Mouse (Mus musculus) cerebellum, postnatal 4 days (tissue): Measurements from ENCODE around the gene Itprip.

Source experiments
- DNase-seq, 2 experiments: peaks; one replicate each; pipeline ENCODE4 v3.0.0; 2022; ENCODE audit warnings: low spot score in 2 of 2, mixed read lengths in 1 of 2

Itprip gene

GRCm38 (mm10) chr19:47885886-47886285, 33.2 kb downstream of the Itprip start:
- no peak for DNase-seq

GRCm38 (mm10) chr19:47885191-47885743, 33.8 kb downstream of the Itprip start:
- no peak for DNase-seq

- no peak for DNase-seq
These were observed 34.6 kb downstream of the Itprip start for GRCm38 (mm10) chr19:47884296-47885085.

GRCm38 (mm10) chr19:47882882-47883254, 36.2 kb downstream of the Itprip start:
- DNase-seq, result no peak

GRCm38 (mm10) chr19:47882151-47882881, 36.8 kb downstream of the Itprip start:
- DNase-seq, result peak; percentile 68 to 80

- no peak for DNase-seq
These were observed 37.6 kb downstream of the Itprip start for GRCm38 (mm10) chr19:47881538-47881937.

- DNase-seq, result no peak
These were observed 42.8 kb downstream of the Itprip start for GRCm38 (mm10) chr19:47876252-47876651.

- peak in 1 of 2 experiments; percentile 28 for DNase-seq
These were observed 47.6 kb downstream of the Itprip start for GRCm38 (mm10) chr19:47871515-47871914.

- no peak for DNase-seq
These were observed 48.9 kb downstream of the Itprip start for GRCm38 (mm10) chr19:47870102-47870666.

GRCm38 (mm10) chr19:47869516-47869915, 49.6 kb downstream of the Itprip start:
- DNase-seq, result no peak

GRCm38 (mm10) chr19:47868951-47869350, 50.1 kb downstream of the Itprip start:
- no peak for DNase-seq

GRCm38 (mm10) chr19:47867628-47868175, 51.4 kb downstream of the Itprip start:
- no peak for DNase-seq

GRCm38 (mm10) chr19:47865353-47865947, 53.6 kb downstream of the Itprip start, which contains the start of gene Gsto2:
TSS of gene Gsto2 (plus strand) at chr19:47865534.
- DNase-seq, result peak; percentile 91 to 94

GRCm38 (mm10) chr19:47864721-47865120, 54.4 kb downstream of the Itprip start:
- DNase-seq, result no peak

- DNase-seq, result no peak
These were observed 55.0 kb downstream of the Itprip start for GRCm38 (mm10) chr19:47864051-47864450.

- no peak for DNase-seq
These were observed 56.5 kb downstream of the Itprip start for GRCm38 (mm10) chr19:47862581-47862980.

- no peak for DNase-seq
These were observed 59.9 kb downstream of the Itprip start for GRCm38 (mm10) chr19:47859180-47859579.

GRCm38 (mm10) chr19:47857957-47858942, 60.8 kb downstream of the Itprip start:
- DNase-seq, result no peak

GRCm38 (mm10) chr19:47854796-47855783, 64.0 kb downstream of the Itprip start, which contains the start of gene Gsto1:
TSS of gene Gsto1 (plus strand) at chr19:47854970.
- DNase-seq, result peak; percentile 70 to 83
